Mouse (Mus musculus): ENCODE results near the gene Ces2h. TPM values are rescaled to one million over a fixed set of nuclear protein-coding genes. Genes with fewer than 3 reads are reported as not detected.

The Ces2h gene
- total RNA-seq, 2 experiments from 2014 or later = not detected

Other genes with a start within 250 kb of the Ces2h start
- under 1 TPM; 0.22 to 0.44 TPM for gene Ces2b, start 169.3 kb upstream of the Ces2h start, total RNA-seq (2021)
- gene Ces2c, start 153.8 kb upstream of the Ces2h start, total RNA-seq (2021) = not detected
- 1 to 10 TPM; 1.6 to 2.2 TPM for gene Ces2e, start 74.6 kb upstream of the Ces2h start, total RNA-seq (2021)
- not detected for gene Ces2f, start 53.5 kb upstream of the Ces2h start, total RNA-seq (2021)
- gene Ces2g, start 39.1 kb upstream of the Ces2h start, total RNA-seq (2021) = 1 to 10 TPM; 3.2 to 5.0 TPM
- gene Ces3a, start 47.7 kb downstream of the Ces2h start, total RNA-seq (2021) = not detected
- gene Ces3b, start 82.9 kb downstream of the Ces2h start, total RNA-seq (2021) = not detected
- not detected for gene Ces4a, start 130.9 kb downstream of the Ces2h start, total RNA-seq (2021)
- gene Cbfb, start 169.8 kb downstream of the Ces2h start, total RNA-seq (2021) = 10 to 100 TPM; 19.6 to 21.7 TPM
- 10 to 100 TPM; 18.1 to 19.4 TPM for gene D230025D16Rik, start 224.3 kb downstream of the Ces2h start, total RNA-seq (2021)